Mouse (Mus musculus): ENCODE results near the gene Rrnad1. TPM values are rescaled to one million over a fixed set of nuclear protein-coding genes. Genes with fewer than 3 reads are reported as not detected.
"Not testable (repeated sequence)": the region's sequence is repeated elsewhere in the genome, so short reads cannot be mapped to it uniquely, and the experiment has no call there.

Gene Rrnad1
- polyA plus RNA-seq, 1 experiment from 2014 or later = 23.5 TPM

GRCm38 (mm10) chr3:87899776-87900175 is 30.7 kb downstream of the Rrnad1 start:
- ATAC-seq = no peak
- Histone ChIP-seq H3K27me3 (replicated peaks; ENCODE audit: control insufficient read depth, insufficient read depth, low read length) (no peaks in the 10 kb centered on the region), H3K36me3 (ENCODE audit: control insufficient read depth, insufficient read depth) (no peaks in the 10 kb centered on the region), H3K9me3 (ENCODE audit: control insufficient read depth, low read length) (no peaks in the 10 kb centered on the region), H3K4me3 (replicated peaks; ENCODE audit: low read length) (no peak overlapping the region), H3K4me2 (ENCODE audit: low read length) (no peak overlapping the region), H3K4me1 (replicated peaks; ENCODE audit: control insufficient read depth, insufficient read depth, low read length) (no peaks in the 10 kb centered on the region), H3K9ac (replicated peaks; ENCODE audit: low read depth, low read length) (no peak overlapping the region), H3K27ac (ENCODE audit: low read length) (no peak overlapping the region)
- WGBS = 75% methylated on average over 3 of the region's 3 CpGs

- no peaks in the 10 kb centered on the region for H3K36me3 ChIP-seq (ENCODE audit: control insufficient read depth, insufficient read depth)
- WGBS = 63% methylated on average over 3 of the region's 3 CpGs
- no peak overlapping the region for H3K4me3 ChIP-seq (replicated peaks; ENCODE audit: low read length)
- no peak overlapping the region for H3K4me2 ChIP-seq (ENCODE audit: low read length)
- no peak overlapping the region for H3K27ac ChIP-seq (ENCODE audit: low read length)
- no peak overlapping the region for H3K9ac ChIP-seq (replicated peaks; ENCODE audit: low read depth, low read length)
- no peaks in the 10 kb centered on the region for H3K9me3 ChIP-seq (ENCODE audit: control insufficient read depth, low read length)
- H3K4me1 ChIP-seq (replicated peaks; ENCODE audit: control insufficient read depth, insufficient read depth, low read length) = no peaks in the 10 kb centered on the region
- ATAC-seq = no peak
- no peaks in the 10 kb centered on the region for H3K27me3 ChIP-seq (replicated peaks; ENCODE audit: control insufficient read depth, insufficient read depth, low read length)
These were observed 31.3 kb downstream of the Rrnad1 start for GRCm38 (mm10) chr3:87899266-87899665.

- no peak overlapping the region for H3K4me3 ChIP-seq (replicated peaks; ENCODE audit: low read length)
- no peak overlapping the region for H3K4me2 ChIP-seq (ENCODE audit: low read length)
- no peaks in the 10 kb centered on the region for H3K4me1 ChIP-seq (replicated peaks; ENCODE audit: control insufficient read depth, insufficient read depth, low read length)
- WGBS = 76% methylated on average over 3 of the region's 3 CpGs
- H3K27me3 ChIP-seq (replicated peaks; ENCODE audit: control insufficient read depth, insufficient read depth, low read length) = no peaks in the 10 kb centered on the region
- ATAC-seq = no peak
- H3K9ac ChIP-seq (replicated peaks; ENCODE audit: low read depth, low read length) = no peak overlapping the region
- H3K36me3 ChIP-seq (ENCODE audit: control insufficient read depth, insufficient read depth) = no peaks in the 10 kb centered on the region
- no peaks in the 10 kb centered on the region for H3K9me3 ChIP-seq (ENCODE audit: control insufficient read depth, low read length)
- no peak overlapping the region for H3K27ac ChIP-seq (ENCODE audit: low read length)
These were observed 37.1 kb downstream of the Rrnad1 start for GRCm38 (mm10) chr3:87893367-87893905.

GRCm38 (mm10) chr3:87891481-87891880 is 39.0 kb downstream of the Rrnad1 start:
- Histone ChIP-seq H3K27me3 (replicated peaks; ENCODE audit: control insufficient read depth, insufficient read depth, low read length) (no peaks in the 10 kb centered on the region), H3K27ac (ENCODE audit: low read length) (no peak overlapping the region), H3K36me3 (ENCODE audit: control insufficient read depth, insufficient read depth) (no peaks in the 10 kb centered on the region), H3K4me2 (ENCODE audit: low read length) (no peak overlapping the region), H3K9ac (replicated peaks; ENCODE audit: low read depth, low read length) (no peak overlapping the region), H3K4me1 (replicated peaks; ENCODE audit: control insufficient read depth, insufficient read depth, low read length) (no peaks in the 10 kb centered on the region), H3K4me3 (replicated peaks; ENCODE audit: low read length) (no peak overlapping the region), H3K9me3 (ENCODE audit: control insufficient read depth, low read length) (no peaks in the 10 kb centered on the region)
- 52% methylated on average over 3 of the region's 3 CpGs for WGBS
- no peak for ATAC-seq

- not testable (repeated sequence) for H3K4me2 ChIP-seq (ENCODE audit: low read length); H3K27ac ChIP-seq (ENCODE audit: low read length); H3K36me3 ChIP-seq (ENCODE audit: control insufficient read depth, insufficient read depth); H3K4me3 ChIP-seq (replicated peaks; ENCODE audit: low read length); ATAC-seq; H3K9me3 ChIP-seq (ENCODE audit: control insufficient read depth, low read length); H3K27me3 ChIP-seq (replicated peaks; ENCODE audit: control insufficient read depth, insufficient read depth, low read length); H3K9ac ChIP-seq (replicated peaks; ENCODE audit: low read depth, low read length)
- WGBS = 82% methylated on average over 4 of the region's 4 CpGs
- peaks cover 21% of the 10 kb centered on the region for H3K4me1 ChIP-seq (replicated peaks; ENCODE audit: control insufficient read depth, insufficient read depth, low read length)
These were observed 43.1 kb downstream of the Rrnad1 start for GRCm38 (mm10) chr3:87887400-87887799.

GRCm38 (mm10) chr3:87886416-87886815 is 44.1 kb downstream of the Rrnad1 start:
- WGBS = 89% methylated on average over 6 of the region's 6 CpGs
- H3K27me3 ChIP-seq (replicated peaks; ENCODE audit: control insufficient read depth, insufficient read depth, low read length) = no peaks in the 10 kb centered on the region
- peak overlapping the region; percentile 54 for H3K4me2 ChIP-seq (ENCODE audit: low read length)
- no peak overlapping the region for H3K9ac ChIP-seq (replicated peaks; ENCODE audit: low read depth, low read length)
- no peak overlapping the region for H3K27ac ChIP-seq (ENCODE audit: low read length)
- ATAC-seq = no peak
- H3K36me3 ChIP-seq (ENCODE audit: control insufficient read depth, insufficient read depth) = no peaks in the 10 kb centered on the region
- H3K4me3 ChIP-seq (replicated peaks; ENCODE audit: low read length) = peak overlapping the region; percentile 99
- H3K4me1 ChIP-seq (replicated peaks; ENCODE audit: control insufficient read depth, insufficient read depth, low read length) = peaks cover 23% of the 10 kb centered on the region
- H3K9me3 ChIP-seq (ENCODE audit: control insufficient read depth, low read length) = no peaks in the 10 kb centered on the region

GRCm38 (mm10) chr3:87886004-87886365 is 44.5 kb downstream of the Rrnad1 start:
- Histone ChIP-seq H3K27ac (ENCODE audit: low read length) (no peak overlapping the region), H3K4me2 (ENCODE audit: low read length) (peak overlapping the region; percentile 54), H3K9me3 (ENCODE audit: control insufficient read depth, low read length) (no peaks in the 10 kb centered on the region), H3K36me3 (ENCODE audit: control insufficient read depth, insufficient read depth) (no peaks in the 10 kb centered on the region), H3K4me3 (replicated peaks; ENCODE audit: low read length) (peak overlapping the region; percentile 99), H3K4me1 (replicated peaks; ENCODE audit: control insufficient read depth, insufficient read depth, low read length) (peaks cover 23% of the 10 kb centered on the region), H3K9ac (replicated peaks; ENCODE audit: low read depth, low read length) (peak overlapping the region; percentile 59), H3K27me3 (replicated peaks; ENCODE audit: control insufficient read depth, insufficient read depth, low read length) (no peaks in the 10 kb centered on the region)
- WGBS = 6% methylated on average over 10 of the region's 10 CpGs
- no peak; the same call in 1 of the 2 replicates for ATAC-seq

- under 1% methylated on average over 33 of the region's 33 CpGs for WGBS
- H3K4me1 ChIP-seq (replicated peaks; ENCODE audit: control insufficient read depth, insufficient read depth, low read length) = peaks cover 23% of the 10 kb centered on the region
- peak within 1 kb of the TSS; percentile 94 for H3K4me2 ChIP-seq (ENCODE audit: low read length)
- H3K27ac ChIP-seq (ENCODE audit: low read length) = peak within 1 kb of the TSS; percentile 82
- no peaks in the 10 kb centered on the region for H3K9me3 ChIP-seq (ENCODE audit: control insufficient read depth, low read length)
- peak; percentile 99 for ATAC-seq
- peak within 1 kb of the TSS; percentile 99 for H3K4me3 ChIP-seq (replicated peaks; ENCODE audit: low read length)
- peaks cover 2% of the 10 kb centered on the region; the same call in 1 of the 2 replicates for H3K36me3 ChIP-seq (ENCODE audit: control insufficient read depth, insufficient read depth)
- no peaks in the 10 kb centered on the region for H3K27me3 ChIP-seq (replicated peaks; ENCODE audit: control insufficient read depth, insufficient read depth, low read length)
- H3K9ac ChIP-seq (replicated peaks; ENCODE audit: low read depth, low read length) = peak within 1 kb of the TSS; percentile 90
These were observed 45.1 kb downstream of the Rrnad1 start, which contains the start of gene Prcc for GRCm38 (mm10) chr3:87885281-87886003. TSS of gene Prcc (minus strand) at chr3:87885608.

GRCm38 (mm10) chr3:87884708-87885251 is 45.7 kb downstream of the Rrnad1 start:
- WGBS = 0% methylated on average over 21 of the region's 28 CpGs
- Histone ChIP-seq H3K4me2 (ENCODE audit: low read length) (peak overlapping the region; percentile 94), H3K27ac (ENCODE audit: low read length) (peak overlapping the region; percentile 82), H3K27me3 (replicated peaks; ENCODE audit: control insufficient read depth, insufficient read depth, low read length) (no peaks in the 10 kb centered on the region), H3K4me3 (replicated peaks; ENCODE audit: low read length) (peak overlapping the region; percentile 99), H3K36me3 (ENCODE audit: control insufficient read depth, insufficient read depth) (peaks cover 3% of the 10 kb centered on the region; the same call in 1 of the 2 replicates), H3K4me1 (replicated peaks; ENCODE audit: control insufficient read depth, insufficient read depth, low read length) (peaks cover 23% of the 10 kb centered on the region), H3K9ac (replicated peaks; ENCODE audit: low read depth, low read length) (peak overlapping the region; percentile 90), H3K9me3 (ENCODE audit: control insufficient read depth, low read length) (no peaks in the 10 kb centered on the region)
- ATAC-seq = no peak

All from forebrain, embryonic 16.5 days (tissue).